Mouse (Mus musculus) heart, embryonic 15.5 days (tissue): Measurements from ENCODE around the gene Slc6a9. TPM values are rescaled to one million over a fixed set of nuclear protein-coding genes. Genes with fewer than 3 reads are reported as not detected.

Experiments
- ATAC-seq: fragments of 200-750 bp; cut with Nextera tagmentation; replicated peaks from 2 replicates; pipeline ENCODE4 v1.8.0; 2017; ENCODE audit warnings: low read depth, moderate TSS enrichment; ENCODE audit not compliant: insufficient number of reproducible peaks, insufficient read depth, low FRiP score
- H3K27ac ChIP-seq: fragments of 300-500 bp; sonication (generic); 2 replicates; pipeline ENCODE4 v1.5.1; 2015; ENCODE audit warnings: mild to moderate bottlenecking, inconsistent platforms
- H3K27me3 ChIP-seq: fragments of 300-500 bp; sonication (generic); 2 replicates; pipeline ENCODE4 v1.6.1; 2015; ENCODE audit warnings: inconsistent platforms
- H3K36me3 ChIP-seq: fragments of 300-500 bp; sonication (generic); 2 replicates; pipeline ENCODE4 v1.6.1; 2015; ENCODE audit warnings: mild to moderate bottlenecking, inconsistent platforms
- H3K4me1 ChIP-seq: fragments of 300-500 bp; sonication (generic); replicated peaks from 2 replicates; pipeline ENCODE4 v1.6.1; 2015; ENCODE audit warnings: inconsistent platforms
- H3K4me2 ChIP-seq: fragments of 300-500 bp; sonication (generic); 2 replicates; pipeline ENCODE4 v1.6.1; 2015; ENCODE audit warnings: inconsistent platforms, mild to moderate bottlenecking, moderate library complexity
- H3K4me3 ChIP-seq: fragments of 300-500 bp; sonication (generic); 2 replicates; pipeline ENCODE4 v1.5.1; 2015; ENCODE audit warnings: mild to moderate bottlenecking, inconsistent platforms
- H3K9ac ChIP-seq: fragments of 300-500 bp; sonication (generic); 2 replicates; pipeline ENCODE4 v1.6.1; 2015; ENCODE audit warnings: mild to moderate bottlenecking, inconsistent platforms
- H3K9me3 ChIP-seq: fragments of 300-500 bp; sonication (generic); replicated peaks from 2 replicates; pipeline ENCODE4 v1.6.1; 2016; ENCODE audit warnings: inconsistent platforms
- WGBS: fragments of 180-500 bp; shearing (Covaris S2); methylation state at CpG from one replicate; pipeline ENCODE4 v1.1.7; 2015; ENCODE audit warnings: mixed read lengths; 5-methylcytosine and 5-hydroxymethylcytosine counted together
- polyA plus RNA-seq: library from polyadenylated mRNA; unstranded; fragments of >200 nt; fragmentation: Nextera tagmentation; extraction: Ambion mirVana; gene quantifications from 2 replicates; pipeline ENCODE4 v1.2.1, GENCODE M21; 2015

The Slc6a9 gene
- polyA plus RNA-seq, 1 experiment from 2014 or later = 5.4 TPM

DNA sequence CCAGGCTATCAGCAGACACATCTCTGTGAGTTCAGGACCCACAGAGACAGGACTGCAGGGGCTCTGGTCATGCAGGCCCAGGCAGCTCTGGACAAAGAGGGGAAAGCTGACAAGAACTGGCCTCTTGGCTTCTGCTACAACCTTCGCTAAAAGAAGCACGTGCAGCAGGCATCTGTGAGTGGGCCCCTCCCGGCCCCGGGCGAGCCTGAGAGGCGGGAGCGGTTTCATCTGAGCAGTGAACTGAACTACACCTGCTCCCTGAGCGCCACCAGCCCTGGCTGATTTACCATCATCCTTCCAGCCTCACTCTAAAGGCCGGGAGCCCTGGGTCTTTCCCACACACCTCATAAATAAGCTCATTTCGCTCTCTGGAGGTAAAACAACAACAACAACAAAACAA lies 44.0 kb downstream of the Slc6a9 start:
- H3K4me2 ChIP-seq = no peak overlapping the region
- H3K27ac ChIP-seq = no peak overlapping the region
- H3K4me3 ChIP-seq = no peak overlapping the region
- ATAC-seq = no peak
- no peaks in the 10 kb centered on the region for H3K9me3 ChIP-seq
- H3K27me3 ChIP-seq = no peaks in the 10 kb centered on the region
- peaks cover 12% of the 10 kb centered on the region for H3K4me1 ChIP-seq
- H3K36me3 ChIP-seq = peaks cover 7% of the 10 kb centered on the region; the same call in 1 of the 2 replicates
- 49% methylated on average over 10 of the region's 10 CpGs for WGBS
- H3K9ac ChIP-seq = no peak overlapping the region

DNA sequence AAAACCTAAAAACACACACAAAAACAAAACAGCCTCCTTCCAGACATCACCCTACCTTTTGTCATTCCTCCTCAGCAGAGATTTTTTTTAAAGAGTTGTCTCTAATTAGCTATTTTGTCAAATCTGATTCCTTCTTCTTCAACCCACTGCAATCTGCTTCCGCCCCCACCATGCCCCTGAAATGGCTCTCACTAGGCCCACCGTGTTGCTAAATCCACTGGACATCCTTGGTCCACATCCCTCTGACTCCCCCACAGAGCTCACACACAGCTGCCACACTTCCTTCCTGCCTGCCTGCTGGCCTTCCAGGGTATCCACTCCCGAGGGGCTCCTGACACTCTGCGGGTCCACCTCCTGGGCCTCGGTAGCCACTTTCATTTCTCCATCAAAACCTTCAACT lies 44.4 kb downstream of the Slc6a9 start:
- no peak overlapping the region for H3K4me3 ChIP-seq
- H3K9me3 ChIP-seq = no peaks in the 10 kb centered on the region
- H3K27ac ChIP-seq = no peak overlapping the region
- ATAC-seq = no peak
- H3K4me1 ChIP-seq = peaks cover 16% of the 10 kb centered on the region
- H3K27me3 ChIP-seq = no peaks in the 10 kb centered on the region
- H3K36me3 ChIP-seq = peaks cover 7% of the 10 kb centered on the region; the same call in 1 of the 2 replicates
- H3K4me2 ChIP-seq = no peak overlapping the region
- no peak overlapping the region for H3K9ac ChIP-seq
- 69% methylated on average over 5 of the region's 5 CpGs for WGBS

GRCm38 (mm10) chr4:117882701-117883691 lies 48.7 kb downstream of the Slc6a9 start, which contains the start of gene B4galt2:
Gene B4galt2 (minus strand): TSS chr4:117883487.
- Histone ChIP-seq H3K9ac (peak within 1 kb of the TSS; percentile 84), H3K9me3 (no peaks in the 10 kb centered on the region), H3K27ac (peak within 1 kb of the TSS; percentile 55), H3K36me3 (peaks cover 16% of the 10 kb centered on the region), H3K4me1 (peaks cover 36% of the 10 kb centered on the region), H3K4me3 (peak within 1 kb of the TSS; percentile 80), H3K4me2 (peak within 1 kb of the TSS; percentile 91), H3K27me3 (no peaks in the 10 kb centered on the region)
- ATAC-seq = peak; percentile 44
- WGBS = 1% methylated on average over 75 of the region's 103 CpGs

DNA sequence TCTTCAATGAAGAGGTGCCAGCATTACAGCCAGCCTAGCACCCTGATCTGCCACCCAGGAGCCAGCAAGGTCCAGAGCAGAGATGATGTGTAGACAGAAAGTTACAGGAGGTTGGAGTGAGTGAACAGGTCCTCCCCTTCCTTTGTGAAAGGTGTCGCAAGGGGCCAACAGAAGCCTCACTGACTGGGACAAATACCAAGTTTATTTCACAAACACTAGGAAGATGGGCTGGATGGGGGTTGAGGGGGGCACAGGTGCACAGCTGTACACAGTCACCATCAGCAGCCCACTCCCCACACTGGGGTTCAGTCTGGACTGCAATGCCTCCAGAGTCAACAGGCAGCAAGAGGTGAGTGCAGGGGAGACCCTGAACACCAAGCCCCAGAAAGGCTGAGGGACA lies 49.8 kb downstream of the Slc6a9 start:
- ATAC-seq = no peak
- peak overlapping the region; percentile 91 for H3K4me2 ChIP-seq
- 100% methylated on average over 1 of the region's 1 CpGs for WGBS
- no peaks in the 10 kb centered on the region for H3K27me3 ChIP-seq
- no peaks in the 10 kb centered on the region for H3K9me3 ChIP-seq
- no peak overlapping the region for H3K27ac ChIP-seq
- H3K4me1 ChIP-seq = peaks cover 32% of the 10 kb centered on the region
- H3K4me3 ChIP-seq = no peak overlapping the region
- peaks cover 16% of the 10 kb centered on the region for H3K36me3 ChIP-seq
- H3K9ac ChIP-seq = 0 out of 2 replicates have a peak overlapping the region, but pooled peaks have one; percentile 84

DNA sequence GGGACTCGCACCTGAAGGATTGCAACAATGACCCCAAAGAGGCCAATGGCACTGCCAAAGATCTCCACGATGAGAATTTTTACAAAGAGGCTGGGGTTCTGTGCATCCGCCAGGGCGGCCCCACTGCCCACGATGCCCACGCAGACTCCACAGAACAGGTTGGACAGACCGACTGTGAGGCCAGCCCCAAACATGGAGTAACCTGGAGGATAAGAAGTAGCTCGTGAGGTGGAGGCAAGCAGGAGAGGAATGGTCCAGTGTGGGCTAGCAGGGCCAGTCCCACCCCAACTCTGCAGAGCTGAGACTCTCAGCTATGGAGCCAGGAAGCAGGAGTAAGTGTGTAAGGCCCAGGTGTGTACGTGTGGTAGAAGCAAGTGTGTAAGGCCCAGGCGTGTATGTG lies 50.8 kb downstream of the Slc6a9 start:
- no peak overlapping the region for H3K9ac ChIP-seq
- no peaks in the 10 kb centered on the region for H3K9me3 ChIP-seq
- no peak for ATAC-seq
- peaks cover 19% of the 10 kb centered on the region for H3K36me3 ChIP-seq
- no peak overlapping the region for H3K4me3 ChIP-seq
- H3K4me2 ChIP-seq = no peak overlapping the region
- H3K27me3 ChIP-seq = no peaks in the 10 kb centered on the region
- 93% methylated on average over 10 of the region's 10 CpGs for WGBS
- H3K4me1 ChIP-seq = peaks cover 32% of the 10 kb centered on the region
- H3K27ac ChIP-seq = no peak overlapping the region

- Histone ChIP-seq H3K4me1 (peaks cover 35% of the 10 kb centered on the region), H3K27ac (no peak overlapping the region), H3K27me3 (no peaks in the 10 kb centered on the region), H3K4me2 (peak overlapping the region; percentile 89), H3K4me3 (peak overlapping the region; percentile 88), H3K36me3 (peaks cover 21% of the 10 kb centered on the region), H3K9ac (0 out of 2 replicates have a peak overlapping the region, but pooled peaks have one; percentile 93), H3K9me3 (no peaks in the 10 kb centered on the region)
- WGBS = 74% methylated on average over 9 of the region's 9 CpGs
- ATAC-seq = no peak
Measured at GRCm38 (mm10) chr4:117885994-117886393, 51.7 kb downstream of the Slc6a9 start.

DNA sequence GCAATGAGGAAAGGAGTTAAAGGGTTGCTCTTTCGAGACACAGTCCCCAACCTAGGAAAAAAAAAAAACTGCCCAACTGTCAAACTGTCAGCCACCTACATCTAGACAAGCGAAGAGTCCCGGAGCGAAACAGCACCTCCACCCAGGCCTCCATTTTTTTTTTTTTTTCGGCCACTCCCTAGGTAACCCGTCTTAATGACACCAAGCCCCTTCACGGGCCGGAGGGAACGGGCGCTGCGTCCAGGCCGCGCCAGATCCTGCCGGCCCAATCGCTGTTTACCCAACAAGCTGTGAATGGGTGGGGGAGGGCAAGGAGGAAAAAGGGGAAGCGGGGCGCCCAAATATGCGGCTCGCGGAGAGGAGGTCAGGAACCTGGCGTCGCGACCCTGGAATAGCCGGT lies 52.3 kb downstream of the Slc6a9 start:
- Histone ChIP-seq H3K27me3 (no peaks in the 10 kb centered on the region), H3K4me1 (peaks cover 40% of the 10 kb centered on the region), H3K27ac (peak overlapping the region; percentile 62), H3K4me2 (peak overlapping the region; percentile 89), H3K36me3 (peaks cover 21% of the 10 kb centered on the region), H3K4me3 (peak overlapping the region; percentile 88), H3K9me3 (no peaks in the 10 kb centered on the region), H3K9ac (peak overlapping the region; percentile 93)
- 2% methylated on average over 24 of the region's 24 CpGs for WGBS
- no peak for ATAC-seq

- peaks cover 41% of the 10 kb centered on the region for H3K4me1 ChIP-seq
- peak within 1 kb of the TSS; percentile 88 for H3K4me3 ChIP-seq
- H3K27me3 ChIP-seq = no peaks in the 10 kb centered on the region
- peak within 1 kb of the TSS; percentile 93 for H3K9ac ChIP-seq
- no peaks in the 10 kb centered on the region for H3K9me3 ChIP-seq
- under 1% methylated on average over 37 of the region's 37 CpGs for WGBS
- peaks cover 21% of the 10 kb centered on the region for H3K36me3 ChIP-seq
- H3K27ac ChIP-seq = peak within 1 kb of the TSS; percentile 62
- ATAC-seq = peak; percentile 81
- H3K4me2 ChIP-seq = peak within 1 kb of the TSS; percentile 89
Measured at GRCm38 (mm10) chr4:117887133-117887532, 52.8 kb downstream of the Slc6a9 start, which contains the start of gene Atp6v0b. Gene Atp6v0b (minus strand): TSS chr4:117887333.

GRCm38 (mm10) chr4:117887920-117888319 lies 53.6 kb downstream of the Slc6a9 start:
- Histone ChIP-seq H3K4me2 (peak overlapping the region; percentile 89), H3K9ac (no peak overlapping the region)
- ATAC-seq = no peak

DNA sequence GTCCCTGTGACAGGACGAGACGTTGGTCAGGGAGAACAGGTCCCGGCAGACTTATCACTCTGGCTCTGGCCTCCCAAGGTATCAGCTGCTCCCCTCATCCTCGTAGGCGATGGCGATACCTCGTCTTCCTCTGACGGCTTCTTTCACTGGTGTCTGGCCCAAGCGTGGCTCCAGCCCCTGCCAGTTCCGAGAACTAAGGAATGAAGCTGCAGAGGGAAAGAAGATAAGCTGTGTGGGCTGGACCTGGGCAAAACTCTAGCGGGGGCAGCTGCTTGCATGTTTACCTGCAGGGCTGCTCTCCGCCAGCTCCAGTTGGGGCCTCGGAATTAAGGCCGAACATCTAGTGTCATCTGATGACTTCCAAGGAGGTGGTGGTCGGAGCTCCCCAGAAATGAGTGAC lies 55.2 kb downstream of the Slc6a9 start:
- ATAC-seq = no peak
- no peak overlapping the region for H3K4me3 ChIP-seq
- no peak overlapping the region for H3K9ac ChIP-seq
- no peaks in the 10 kb centered on the region for H3K9me3 ChIP-seq
- no peak overlapping the region for H3K27ac ChIP-seq
- peaks cover 27% of the 10 kb centered on the region for H3K4me1 ChIP-seq
- H3K4me2 ChIP-seq = no peak overlapping the region
- H3K27me3 ChIP-seq = no peaks in the 10 kb centered on the region
- WGBS = 80% methylated on average over 15 of the region's 15 CpGs
- H3K36me3 ChIP-seq = peaks cover 21% of the 10 kb centered on the region

More at GRCm38 (mm10) chr4:117887920-117888319, 53.6 kb downstream of the Slc6a9 start:
- Histone ChIP-seq H3K4me3 (peak overlapping the region; percentile 88), H3K27me3 (no peaks in the 10 kb centered on the region), H3K9me3 (no peaks in the 10 kb centered on the region), H3K36me3 (peaks cover 21% of the 10 kb centered on the region), H3K27ac (no peak overlapping the region), H3K4me1 (peaks cover 35% of the 10 kb centered on the region)
- 75% methylated on average over 2 of the region's 2 CpGs for WGBS

- H3K36me3 ChIP-seq = peaks cover 16% of the 10 kb centered on the region
- peaks cover 27% of the 10 kb centered on the region for H3K4me1 ChIP-seq
- ATAC-seq = no peak
- no peak overlapping the region for H3K4me3 ChIP-seq
- H3K9me3 ChIP-seq = no peaks in the 10 kb centered on the region
- no peak overlapping the region for H3K27ac ChIP-seq
- H3K4me2 ChIP-seq = no peak overlapping the region
- 90% methylated on average over 14 of the region's 14 CpGs for WGBS
- no peak overlapping the region for H3K9ac ChIP-seq
- H3K27me3 ChIP-seq = no peaks in the 10 kb centered on the region
Measured at GRCm38 (mm10) chr4:117890031-117890430, 55.7 kb downstream of the Slc6a9 start.
